Mouse (Mus musculus): Measurements from ENCODE around the gene Actn4. TPM values are rescaled to one million over a fixed set of nuclear protein-coding genes. Genes with fewer than 3 reads are reported as not detected.

Actn4 gene
- polyA plus RNA-seq, 1 experiment, result 105 TPM

- peaks cover 32% of the 10 kb centered on the region for H3K4me1 ChIP-seq (ENCODE audit: control insufficient read depth, insufficient read depth, low read length)
Observed at GRCm38 (mm10) chr7:28930320-28931031, 31.7 kb downstream of the Actn4 start.

GRCm38 (mm10) chr7:28929381-28929780 lies 32.8 kb downstream of the Actn4 start:
- no peak for TF ChIP-seq CTCF (IDR thresholded peaks at IDR 0.05; ENCODE audit: low read depth, low read length)
- peaks cover 43% of the 10 kb centered on the region for H3K4me1 ChIP-seq (ENCODE audit: control insufficient read depth, insufficient read depth, low read length)
- H3K4me3 ChIP-seq (ENCODE audit: insufficient read depth, low read length), result no peak overlapping the region
- H3K27ac ChIP-seq (ENCODE audit: insufficient read depth, low read depth, low read length), result no peak overlapping the region

More at GRCm38 (mm10) chr7:28930320-28931031, 31.7 kb downstream of the Actn4 start:
- TF ChIP-seq POLR2A (IDR thresholded peaks at IDR 0.05; ENCODE audit: borderline replicate concordance, low read depth, low read length) (no peak), CTCF (IDR thresholded peaks at IDR 0.05; ENCODE audit: low read depth, low read length) (no peak)
- Histone ChIP-seq H3K27ac (ENCODE audit: insufficient read depth, low read depth, low read length) (0 out of 2 replicates have a peak overlapping the region, but pooled peaks have one; percentile 5), H3K4me3 (ENCODE audit: insufficient read depth, low read length) (no peak overlapping the region)

GRCm38 (mm10) chr7:28926172-28926571 lies 36.0 kb downstream of the Actn4 start:
- H3K4me3 ChIP-seq (ENCODE audit: insufficient read depth, low read length), result no peak overlapping the region
- no peak overlapping the region for H3K27ac ChIP-seq (ENCODE audit: insufficient read depth, low read depth, low read length)
- peaks cover 46% of the 10 kb centered on the region for H3K4me1 ChIP-seq (ENCODE audit: control insufficient read depth, insufficient read depth, low read length)
- no peak for TF ChIP-seq POLR2A (IDR thresholded peaks at IDR 0.05; ENCODE audit: borderline replicate concordance, low read depth, low read length)
- TF ChIP-seq CTCF (IDR thresholded peaks at IDR 0.05; ENCODE audit: low read depth, low read length), result no peak

- Histone ChIP-seq H3K4me1 (ENCODE audit: control insufficient read depth, insufficient read depth, low read length) (peaks cover 39% of the 10 kb centered on the region), H3K27ac (ENCODE audit: insufficient read depth, low read depth, low read length) (no peak overlapping the region), H3K4me3 (ENCODE audit: insufficient read depth, low read length) (no peak overlapping the region)
- TF ChIP-seq POLR2A (IDR thresholded peaks at IDR 0.05; ENCODE audit: borderline replicate concordance, low read depth, low read length) (no peak), CTCF (IDR thresholded peaks at IDR 0.05; ENCODE audit: low read depth, low read length) (no peak)
Observed at GRCm38 (mm10) chr7:28925317-28925716, 36.8 kb downstream of the Actn4 start.

GRCm38 (mm10) chr7:28924802-28925201 lies 37.3 kb downstream of the Actn4 start:
- TF ChIP-seq POLR2A (IDR thresholded peaks at IDR 0.05; ENCODE audit: borderline replicate concordance, low read depth, low read length) (no peak), CTCF (IDR thresholded peaks at IDR 0.05; ENCODE audit: low read depth, low read length) (no peak)
- Histone ChIP-seq H3K27ac (ENCODE audit: insufficient read depth, low read depth, low read length) (no peak overlapping the region), H3K4me3 (ENCODE audit: insufficient read depth, low read length) (no peak overlapping the region), H3K4me1 (ENCODE audit: control insufficient read depth, insufficient read depth, low read length) (peaks cover 37% of the 10 kb centered on the region)

- no peak for TF ChIP-seq CTCF (IDR thresholded peaks at IDR 0.05; ENCODE audit: low read depth, low read length)
- TF ChIP-seq POLR2A (IDR thresholded peaks at IDR 0.05; ENCODE audit: borderline replicate concordance, low read depth, low read length), result no peak
- no peak overlapping the region for H3K4me3 ChIP-seq (ENCODE audit: insufficient read depth, low read length)
- H3K4me1 ChIP-seq (ENCODE audit: control insufficient read depth, insufficient read depth, low read length), result peaks cover 38% of the 10 kb centered on the region
- no peak overlapping the region for H3K27ac ChIP-seq (ENCODE audit: insufficient read depth, low read depth, low read length)
Observed at GRCm38 (mm10) chr7:28923865-28924291, 38.3 kb downstream of the Actn4 start.

GRCm38 (mm10) chr7:28922606-28923005 lies 39.5 kb downstream of the Actn4 start:
- TF ChIP-seq POLR2A (IDR thresholded peaks at IDR 0.05; ENCODE audit: borderline replicate concordance, low read depth, low read length) (no peak), CTCF (IDR thresholded peaks at IDR 0.05; ENCODE audit: low read depth, low read length) (no peak)
- Histone ChIP-seq H3K4me1 (ENCODE audit: control insufficient read depth, insufficient read depth, low read length) (peaks cover 51% of the 10 kb centered on the region), H3K4me3 (ENCODE audit: insufficient read depth, low read length) (no peak overlapping the region), H3K27ac (ENCODE audit: insufficient read depth, low read depth, low read length) (no peak overlapping the region)

- no peak overlapping the region for H3K4me3 ChIP-seq (ENCODE audit: insufficient read depth, low read length)
- no peak overlapping the region for H3K27ac ChIP-seq (ENCODE audit: insufficient read depth, low read depth, low read length)
- TF ChIP-seq CTCF (IDR thresholded peaks at IDR 0.05; ENCODE audit: low read depth, low read length) (no peak), POLR2A (IDR thresholded peaks at IDR 0.05; ENCODE audit: borderline replicate concordance, low read depth, low read length) (no peak)
- peaks cover 54% of the 10 kb centered on the region for H3K4me1 ChIP-seq (ENCODE audit: control insufficient read depth, insufficient read depth, low read length)
Observed at GRCm38 (mm10) chr7:28921722-28922465, 40.2 kb downstream of the Actn4 start.

GRCm38 (mm10) chr7:28921178-28921577 lies 41.0 kb downstream of the Actn4 start:
- H3K4me1 ChIP-seq (ENCODE audit: control insufficient read depth, insufficient read depth, low read length), result peaks cover 54% of the 10 kb centered on the region
- TF ChIP-seq POLR2A (IDR thresholded peaks at IDR 0.05; ENCODE audit: borderline replicate concordance, low read depth, low read length) (no peak), CTCF (IDR thresholded peaks at IDR 0.05; ENCODE audit: low read depth, low read length) (no peak)
- no peak overlapping the region for H3K27ac ChIP-seq (ENCODE audit: insufficient read depth, low read depth, low read length)
- no peak overlapping the region for H3K4me3 ChIP-seq (ENCODE audit: insufficient read depth, low read length)

- Histone ChIP-seq H3K27ac (ENCODE audit: insufficient read depth, low read depth, low read length) (no peak overlapping the region), H3K4me1 (ENCODE audit: control insufficient read depth, insufficient read depth, low read length) (peaks cover 47% of the 10 kb centered on the region), H3K4me3 (ENCODE audit: insufficient read depth, low read length) (no peak overlapping the region)
- no peak for TF ChIP-seq POLR2A (IDR thresholded peaks at IDR 0.05; ENCODE audit: borderline replicate concordance, low read depth, low read length)
- TF ChIP-seq CTCF (IDR thresholded peaks at IDR 0.05; ENCODE audit: low read depth, low read length), result no peak
Observed at GRCm38 (mm10) chr7:28919815-28920214, 42.3 kb downstream of the Actn4 start.
